ENCODE assay signal across 8 mouse cellular contexts in the genomic region with DNA sequence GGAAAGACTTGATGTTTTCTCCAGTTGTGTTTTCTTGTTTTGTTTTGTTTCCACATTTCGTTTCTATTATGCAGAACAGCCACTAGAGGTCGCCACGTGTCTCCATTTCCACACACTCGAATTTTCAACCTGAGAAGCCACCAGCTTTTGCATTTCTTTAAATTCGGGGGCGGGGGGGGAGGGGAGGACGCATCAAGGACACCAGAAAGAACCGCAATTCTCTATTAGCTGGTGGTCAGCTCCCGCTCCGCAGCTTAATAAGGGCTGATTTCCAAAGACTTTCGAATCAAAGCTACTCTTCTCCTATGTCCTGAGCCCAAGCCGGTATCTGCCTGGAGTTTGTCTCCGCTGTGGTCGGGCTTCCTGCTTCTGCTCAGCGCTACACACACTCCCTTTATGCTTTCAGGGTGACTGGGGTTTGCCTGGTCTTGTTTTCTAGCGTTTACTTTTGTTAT. TPM values are rescaled to one million over a fixed set of nuclear protein-coding genes. Genes with fewer than 3 reads are reported as not detected.
A peak's percentile ranks its signal among the peaks of the same experiment; 100 is the strongest.
DNase-seq lines count a peak whose midpoint lies in the region; ATAC-seq and TF ChIP-seq lines count a peak whose summit lies in the region.

No protein-coding gene starts in this region.

- H3K79me2 ChIP-seq in liver, adult 2 months (ENCODE audit: control insufficient read depth, insufficient read depth, low read length), result no peaks in the 10 kb centered on the region

- H3K9ac ChIP-seq in kidney, embryonic 14.5 days (ENCODE audit: low read depth, low read length), result peak overlapping the region; percentile 51
- peak overlapping the region; percentile 59 for H3K9ac ChIP-seq in liver, adult 2 months (ENCODE audit: low read depth, low read length)
- no peak overlapping the region for H3K9ac ChIP-seq in midbrain, postnatal 0 days (replicated peaks; ENCODE audit: low read length, poor library complexity, severe bottlenecking)

- no peaks in the 10 kb centered on the region for H3K9me3 ChIP-seq in kidney, embryonic 14.5 days (ENCODE audit: control insufficient read depth, low read length)
- no peaks in the 10 kb centered on the region for H3K9me3 ChIP-seq in midbrain, postnatal 0 days (ENCODE audit: low read length)

- H3K4me3 ChIP-seq in cortical plate, adult 2 months (ENCODE audit: insufficient read depth, low read length), result peak overlapping the region; percentile 43
- H3K4me3 ChIP-seq in kidney, embryonic 14.5 days (ENCODE audit: low read length), result peak overlapping the region; percentile 43
- peak overlapping the region; percentile 50 for H3K4me3 ChIP-seq in liver, adult 2 months (ENCODE audit: insufficient read depth, low read depth, low read length)
- H3K4me3 ChIP-seq in midbrain, postnatal 0 days (ENCODE audit: low read depth, low read length), result peak overlapping the region; percentile 45

- ATAC-seq in kidney, embryonic 14.5 days (ENCODE audit: low FRiP score, low TSS enrichment), result peak; percentile 75
- ATAC-seq in midbrain, postnatal 0 days (ENCODE audit: low FRiP score), result peak; percentile 68

- no peaks in the 10 kb centered on the region; the same call in 1 of the 2 replicates for H3K4me1 ChIP-seq in cortical plate, adult 2 months (ENCODE audit: control insufficient read depth, insufficient read depth, low read length)
- no peaks in the 10 kb centered on the region for H3K4me1 ChIP-seq in kidney, embryonic 14.5 days (ENCODE audit: control insufficient read depth, insufficient read depth, low read length)
- no peaks in the 10 kb centered on the region; the same call in 1 of the 2 replicates for H3K4me1 ChIP-seq in liver, adult 2 months (ENCODE audit: control insufficient read depth, insufficient read depth, low read length)
- no peaks in the 10 kb centered on the region for H3K4me1 ChIP-seq in midbrain, postnatal 0 days (ENCODE audit: insufficient read depth, low read length)

- DNase-seq in 3T3-L1 (ENCODE audit: low read depth, low spot score) (peak; percentile 74), adipocyte (ENCODE audit: low spot score) (peak; percentile 62)
- DNase-seq in heart, adult 8-10 months (ENCODE audit: low spot score), result peak; percentile 20
- peak; percentile 53 for DNase-seq in liver, adult 2 months (ENCODE audit: extremely low read depth, low read depth, low spot score)
- peak; percentile 78 for DNase-seq in midbrain, postnatal 0 days (ENCODE audit: low spot score)
- peak; percentile 40 to 61 for DNase-seq in spleen, postnatal 14 days (ENCODE audit: low spot score in 2 of 2)

- no peaks in the 10 kb centered on the region for H3K27me3 ChIP-seq in kidney, embryonic 14.5 days (ENCODE audit: control insufficient read depth, insufficient read depth, low read length)
- H3K27me3 ChIP-seq in liver, adult 2 months (ENCODE audit: control insufficient read depth, insufficient read depth, low read length), result no peaks in the 10 kb centered on the region
- no peaks in the 10 kb centered on the region for H3K27me3 ChIP-seq in midbrain, postnatal 0 days (ENCODE audit: insufficient read depth, low read length)

- H3K27ac ChIP-seq in cortical plate, adult 2 months (ENCODE audit: insufficient read depth, low read length), result no peak overlapping the region
- no peak overlapping the region for H3K27ac ChIP-seq in kidney, embryonic 14.5 days (ENCODE audit: low read depth, low read length)
- H3K27ac ChIP-seq in liver, adult 2 months (replicated peaks; ENCODE audit: insufficient read depth, low read depth, low read length), result no peak overlapping the region
- 0 out of 2 replicates have a peak overlapping the region, but pooled peaks have one; percentile 43 for H3K27ac ChIP-seq in midbrain, postnatal 0 days (ENCODE audit: low read depth, low read length)

- no peak for TF ChIP-seq POLR2A in cortical plate, adult 2 months (IDR thresholded peaks at IDR 0.05; ENCODE audit: extremely low read depth, insufficient read depth, low read length)
- no peak for TF ChIP-seq POLR2A in liver, adult 2 months (IDR thresholded peaks at IDR 0.05; ENCODE audit: extremely low read depth, insufficient read depth, low read length)

- no peaks in the 10 kb centered on the region for H3K36me3 ChIP-seq in kidney, embryonic 14.5 days (ENCODE audit: control insufficient read depth, insufficient read depth, low read length)
- H3K36me3 ChIP-seq in liver, adult 2 months (ENCODE audit: control insufficient read depth, insufficient read depth, low read length), result no peaks in the 10 kb centered on the region
- H3K36me3 ChIP-seq in midbrain, postnatal 0 days (ENCODE audit: insufficient read depth, low read length), result no peaks in the 10 kb centered on the region

- WGBS in kidney, embryonic 14.5 days, result under 1% methylated on average over 16 of the region's 16 CpGs
- WGBS in liver, adult 2 months, result under 1% methylated on average over 16 of the region's 16 CpGs
- under 1% methylated on average over 16 of the region's 16 CpGs for WGBS in midbrain, postnatal 0 days

- TF ChIP-seq CTCF in cortical plate, adult 2 months (IDR thresholded peaks at IDR 0.05; ENCODE audit: extremely low read depth, insufficient read depth, low read length), result peak; percentile 68
- TF ChIP-seq CTCF in liver, adult 2 months (IDR thresholded peaks at IDR 0.05; ENCODE audit: low read depth, low read length), result peak; percentile 46
- peak; percentile 86 for TF ChIP-seq CTCF in midbrain, postnatal 0 days (IDR thresholded peaks at IDR 0.05)

- peak overlapping the region; percentile 77 for H3K4me2 ChIP-seq in kidney, embryonic 14.5 days (replicated peaks; ENCODE audit: low read depth, low read length)
- H3K4me2 ChIP-seq in midbrain, postnatal 0 days (ENCODE audit: low read depth, low read length, poor library complexity, severe bottlenecking), result peak overlapping the region; percentile 71

RNA-seq across cellular contexts. Expression of gene Gypa, which starts 0.6 kb away (rescaled TPM):
- polyA plus RNA-seq in cortical plate, adult 2 months (2012; rRNA removed), result 0.06 TPM in 1 of 2 replicates, not detected in the other
- under 1 TPM in 3 of 4 experiments, not detected in 1; 0.22 to 0.54 (median 0.52) TPM for total RNA-seq in heart, adult 8-10 months (2022)
- polyA plus RNA-seq in kidney, embryonic 14.5 days (2014; fragmentation: Nextera tagmentation; extraction: Ambion mirVana), result 2.5 and 2.9 TPM in 2 replicates
- 0.07 and 0.37 TPM in 2 replicates for total RNA-seq in liver, adult 2 months (2014; rRNA removed)
- polyA plus RNA-seq in liver, adult 2 months (2012; rRNA removed), result not detected in 2 replicates
- total RNA-seq in midbrain, postnatal 0 days (2014; rRNA removed), result 1.7 TPM in 1 of 2 replicates, not detected in the other
- polyA plus RNA-seq in midbrain, postnatal 0 days (2015; fragmentation: Nextera tagmentation; extraction: Ambion mirVana), result 0.32 and 0.37 TPM in 2 replicates

Comparison
In these comparisons a context has a peak if more than half of its experiments do, and no peak if none do; other contexts are left out.
1. DNase-seq: peak in every context shown above with its lines; median percentile 78 in midbrain, postnatal 0 days; 74 in 3T3-L1; 62 in adipocyte; 53 in liver, adult 2 months; 50 in spleen, postnatal 14 days; 20 in heart, adult 8-10 months.